Mouse (Mus musculus) right cerebral cortex, adult 2 months (tissue): ENCODE results near the gene Cfap161.

Experiments
- DNase-seq, 2 experiments: peaks; one replicate each; pipeline ENCODE4 v3.0.0; 2021 to 2022; ENCODE audit warnings: low spot score in 2 of 2

The Cfap161 gene

GRCm38 (mm10) chr7:83739680-83740310 is 54.9 kb downstream of the Cfap161 start:
- DNase-seq: no peak

DNA sequence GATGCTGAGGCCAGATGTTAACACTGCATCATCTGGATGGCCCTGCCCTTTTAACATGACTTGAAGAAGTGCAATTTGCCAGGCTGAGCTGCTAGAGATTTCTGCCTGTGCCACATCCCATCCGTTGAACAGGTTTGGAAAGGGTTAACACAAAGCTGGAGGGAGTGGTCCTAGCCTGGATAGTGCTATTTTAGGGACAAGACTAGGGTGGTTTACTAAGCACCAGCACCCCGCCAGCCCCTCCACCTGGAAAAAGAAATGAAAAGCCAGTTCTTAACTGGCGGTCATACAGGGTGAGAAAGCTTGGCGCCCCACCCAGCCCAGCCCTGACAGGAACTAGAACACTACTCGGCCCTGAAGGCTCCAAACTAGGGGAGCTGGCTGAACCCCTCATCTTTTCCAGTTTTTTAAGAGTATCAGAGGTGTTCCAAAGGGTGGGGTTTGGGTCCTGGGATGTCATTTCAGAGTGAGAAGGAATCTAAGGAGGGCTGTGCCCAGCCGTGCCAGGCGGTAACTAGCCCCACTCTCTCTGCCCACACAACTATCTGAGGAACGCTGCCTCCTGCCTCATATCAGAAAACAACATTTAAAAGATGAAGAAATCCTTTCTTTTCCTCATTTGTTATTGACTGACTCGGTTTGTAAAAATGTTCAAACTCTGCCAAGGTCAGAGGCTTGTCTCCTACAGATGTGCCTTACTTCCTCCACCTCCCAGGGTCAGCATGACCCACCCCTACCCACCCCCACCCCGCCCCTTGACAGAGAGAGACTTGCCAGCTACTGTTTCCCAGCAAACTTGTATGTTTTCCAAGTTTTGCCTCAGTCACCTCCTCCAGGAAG is 55.8 kb downstream of the Cfap161 start:
- no peak for DNase-seq

DNA sequence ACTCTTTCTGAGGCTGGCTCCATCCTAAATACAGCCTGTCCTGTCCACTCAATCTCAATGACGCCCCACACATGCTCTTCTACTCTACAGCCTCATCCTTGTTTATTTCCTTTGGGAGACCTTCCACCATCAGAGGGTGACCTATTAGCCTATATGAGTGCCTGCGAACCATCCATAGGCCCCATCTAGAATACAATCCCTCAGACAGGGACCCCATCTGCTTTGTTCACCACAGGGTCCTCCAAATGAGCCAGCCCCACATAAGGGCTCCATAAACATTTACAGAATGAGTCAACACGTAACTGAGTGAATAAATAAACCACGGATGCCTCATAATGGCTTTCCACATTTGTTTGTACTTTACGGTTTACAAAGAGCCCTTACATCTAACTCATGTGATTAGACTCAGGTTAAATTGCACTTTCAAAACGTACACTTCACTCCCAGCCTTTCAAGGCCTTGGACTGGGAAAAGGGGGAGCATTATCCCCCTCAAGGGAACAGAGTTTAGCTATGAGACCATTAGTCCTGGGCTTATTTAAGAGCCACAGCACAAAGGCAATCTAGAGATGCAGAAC is 56.7 kb downstream of the Cfap161 start:
- DNase-seq: no peak

DNA sequence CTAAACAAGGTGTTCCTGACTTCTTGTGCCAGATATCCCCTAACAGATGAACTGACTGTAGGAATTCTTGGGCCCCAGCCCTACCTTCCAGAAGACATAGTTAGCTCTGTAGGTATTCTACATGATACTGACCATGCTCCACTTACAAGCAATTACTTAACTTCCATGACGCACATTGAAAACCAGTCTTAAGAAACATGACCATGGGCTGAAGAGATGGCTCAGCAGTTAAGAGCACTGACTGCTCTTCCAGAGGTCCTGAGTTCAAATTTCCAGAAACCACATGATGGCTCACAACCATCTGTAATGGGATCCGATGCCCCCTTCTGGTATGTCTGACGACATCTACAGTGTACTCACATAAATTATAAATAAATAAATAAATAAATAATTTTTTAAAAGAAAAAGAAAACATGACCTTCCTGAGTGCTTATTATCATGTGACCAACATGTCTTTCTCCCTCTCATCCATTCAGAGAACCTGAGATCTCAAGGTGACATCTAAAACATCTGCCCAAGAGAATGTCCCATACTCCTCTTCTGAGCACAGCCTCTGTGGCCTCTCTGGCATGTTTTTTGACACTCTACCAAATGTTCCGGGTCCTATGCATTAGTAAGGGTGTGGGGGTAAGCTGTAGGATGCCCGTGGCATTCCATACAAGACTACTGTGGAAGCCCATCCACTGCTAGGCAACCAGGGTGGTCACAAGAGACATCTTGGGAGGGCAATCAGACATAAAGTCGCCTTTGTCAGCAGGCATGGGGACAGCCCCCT is 58.2 kb downstream of the Cfap161 start:
- DNase-seq: no peak

DNA sequence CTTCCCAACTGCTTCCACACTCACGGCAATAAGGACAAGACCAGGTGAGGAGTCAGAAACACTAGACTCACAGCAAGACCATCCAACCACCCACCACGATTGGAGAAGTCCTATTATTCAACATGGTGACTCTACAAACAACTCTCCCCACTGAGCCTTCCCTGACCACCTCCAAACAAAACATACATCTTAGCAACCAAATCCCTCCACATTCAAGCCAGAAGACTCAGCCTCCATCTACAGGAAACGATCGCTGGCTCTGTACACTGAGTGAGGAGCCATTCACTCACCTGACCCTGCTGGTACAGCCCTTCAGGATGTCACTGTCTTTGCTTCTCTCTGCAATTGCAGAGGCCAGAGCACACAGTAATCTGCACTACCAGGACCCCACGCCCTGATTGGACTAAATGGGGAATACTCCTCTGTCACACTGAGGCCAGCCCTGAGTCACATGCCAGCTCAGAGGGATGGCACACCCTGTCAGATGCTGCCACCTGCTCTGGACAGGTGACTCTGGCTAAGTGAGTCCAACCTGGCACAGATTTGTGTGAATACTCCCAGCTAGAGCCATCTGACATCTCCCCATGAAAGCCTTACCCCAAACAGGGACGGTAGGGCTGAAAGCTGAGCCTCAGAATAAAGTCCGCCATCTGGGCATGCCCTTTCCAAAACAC is 59.4 kb downstream of the Cfap161 start:
- no peak for DNase-seq

- DNase-seq: no peak
Measured at GRCm38 (mm10) chr7:83734671-83735082, 60.0 kb downstream of the Cfap161 start.

- no peak for DNase-seq
Measured at GRCm38 (mm10) chr7:83734246-83734645, 60.4 kb downstream of the Cfap161 start.

GRCm38 (mm10) chr7:83732781-83733180 is 61.9 kb downstream of the Cfap161 start:
- no peak for DNase-seq

- no peak for DNase-seq
Measured at GRCm38 (mm10) chr7:83731961-83732666, 62.6 kb downstream of the Cfap161 start.

DNA sequence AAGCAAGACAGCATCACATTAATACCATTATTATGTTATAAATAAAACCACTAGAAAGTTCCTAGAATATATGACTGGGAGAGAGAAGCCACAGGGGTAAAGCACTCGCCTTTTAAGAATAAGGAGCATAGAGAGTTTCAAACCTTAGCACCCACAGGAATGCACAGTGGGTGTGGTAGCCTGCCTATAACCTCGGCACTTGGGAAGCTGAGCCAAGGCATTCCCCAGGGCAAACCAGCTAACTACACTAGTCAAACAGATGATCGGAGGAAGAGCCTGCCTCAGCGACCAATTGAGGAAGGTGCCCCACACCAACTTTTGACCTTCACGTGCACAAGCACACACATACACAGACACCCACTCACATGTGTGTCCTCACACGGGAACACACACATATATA is 63.4 kb downstream of the Cfap161 start:
- DNase-seq: no peak

- no peak for DNase-seq
Measured at GRCm38 (mm10) chr7:83726936-83727632, 67.6 kb downstream of the Cfap161 start.

DNA sequence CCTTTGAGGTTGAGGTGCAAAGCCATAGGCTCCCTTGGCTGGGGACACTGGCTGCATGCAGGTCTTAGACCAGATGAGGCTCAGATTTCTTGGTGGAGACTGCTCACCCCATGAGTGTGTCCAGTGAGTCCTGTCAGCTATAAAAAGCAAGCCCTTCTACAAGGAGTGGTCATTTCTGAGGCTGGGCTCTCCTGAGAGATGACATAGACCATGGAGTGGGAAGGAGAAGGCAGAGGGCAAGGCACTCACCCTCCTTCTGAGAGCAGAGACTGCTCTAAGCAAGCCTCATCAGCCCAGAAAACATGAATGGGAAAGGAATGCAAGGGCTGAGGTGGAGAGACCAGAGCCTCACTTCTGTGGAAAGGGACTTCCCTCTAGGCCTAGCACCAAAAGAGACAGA is 68.9 kb downstream of the Cfap161 start:
- no peak for DNase-seq

DNA sequence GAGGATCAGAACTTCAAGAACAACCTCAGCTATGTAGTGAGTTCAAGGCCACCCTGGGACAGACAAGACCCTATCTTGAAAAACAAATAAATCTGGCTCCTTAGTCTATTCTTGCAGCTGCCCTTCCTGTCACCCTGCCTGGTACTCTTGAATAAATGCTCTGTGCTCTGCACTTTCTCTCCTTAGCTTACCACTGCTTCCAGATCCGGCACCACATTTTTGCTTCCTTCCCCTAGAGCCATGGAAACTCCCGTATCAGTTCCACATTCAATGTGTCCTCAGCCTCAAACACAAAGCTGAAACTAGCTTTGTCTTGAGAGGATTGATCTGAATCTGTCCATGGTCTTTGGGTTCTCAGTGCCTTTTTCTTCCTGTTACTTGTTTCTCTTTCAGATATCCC is 70.1 kb downstream of the Cfap161 start:
- DNase-seq: no peak
